8 mouse cellular contexts compared by ENCODE assay signal in genomic region chr8:70128435-70128834, GRCm38 (mm10). TPM values are rescaled to one million over a fixed set of nuclear protein-coding genes. Genes with fewer than 3 reads are reported as not detected.
DNase-seq lines count a peak whose midpoint lies in the region; ATAC-seq and TF ChIP-seq lines count a peak whose summit lies in the region.

No protein-coding gene starts in this region.

- H3K9ac ChIP-seq in kidney, embryonic 14.5 days (ENCODE audit: low read depth, low read length): no peak overlapping the region
- H3K9ac ChIP-seq in forebrain, postnatal 0 days: no peak overlapping the region
- H3K9ac ChIP-seq in neural tube, embryonic 15.5 days (replicated peaks): no peak overlapping the region

- peak; percentile 56 for DNase-seq in kidney, adult 18-20 months
- peak; percentile 70 for DNase-seq in NIH3T3 (ENCODE audit: low read depth)
- DNase-seq in forebrain, postnatal 0 days: peak; percentile 76
- DNase-seq in heart, postnatal 4 days: peak; percentile 92
- DNase-seq in embryo, embryonic 11 days: no peak
- DNase-seq in urinary bladder, postnatal 25 days (ENCODE audit: low spot score): no peak

- no peak overlapping the region for H3K4me2 ChIP-seq in kidney, embryonic 14.5 days (replicated peaks; ENCODE audit: low read depth, low read length)
- no peak overlapping the region for H3K4me2 ChIP-seq in forebrain, postnatal 0 days (ENCODE audit: low read depth)
- no peak overlapping the region for H3K4me2 ChIP-seq in neural tube, embryonic 15.5 days

- H3K36me3 ChIP-seq in kidney, embryonic 14.5 days (ENCODE audit: control insufficient read depth, insufficient read depth, low read length): peaks cover 5% of the 10 kb centered on the region
- 0 out of 2 replicates have a peak, but pooled peaks cover 5% of the 10 kb centered on the region for H3K36me3 ChIP-seq in forebrain, postnatal 0 days (ENCODE audit: insufficient read depth)
- H3K36me3 ChIP-seq in neural tube, embryonic 15.5 days: no peaks in the 10 kb centered on the region; the same call in 1 of the 2 replicates

- H3K4me1 ChIP-seq in kidney, embryonic 14.5 days (ENCODE audit: control insufficient read depth, insufficient read depth, low read length): 0 out of 2 replicates have a peak, but pooled peaks cover 5% of the 10 kb centered on the region
- peaks cover 3% of the 10 kb centered on the region; the same call in 1 of the 2 replicates for H3K4me1 ChIP-seq in forebrain, postnatal 0 days (ENCODE audit: insufficient read depth)
- H3K4me1 ChIP-seq in neural tube, embryonic 15.5 days: peaks cover 31% of the 10 kb centered on the region

- H3K4me3 ChIP-seq in kidney, embryonic 14.5 days (ENCODE audit: low read length): no peak overlapping the region
- no peak overlapping the region for H3K4me3 ChIP-seq in forebrain, postnatal 0 days (ENCODE audit: low read depth, low read length)
- H3K4me3 ChIP-seq in neural tube, embryonic 15.5 days (replicated peaks): no peak overlapping the region

- H3K9me3 ChIP-seq in kidney, embryonic 14.5 days (ENCODE audit: control insufficient read depth, low read length): no peaks in the 10 kb centered on the region
- H3K9me3 ChIP-seq in forebrain, postnatal 0 days (ENCODE audit: low read length): no peaks in the 10 kb centered on the region
- H3K9me3 ChIP-seq in neural tube, embryonic 15.5 days (replicated peaks): no peaks in the 10 kb centered on the region

- peaks cover 4% of the 10 kb centered on the region; the same call in 1 of the 2 replicates for H3K27me3 ChIP-seq in kidney, embryonic 14.5 days (ENCODE audit: control insufficient read depth, insufficient read depth, low read length)
- H3K27me3 ChIP-seq in forebrain, postnatal 0 days (ENCODE audit: insufficient read depth, low read length): no peaks in the 10 kb centered on the region
- H3K27me3 ChIP-seq in neural tube, embryonic 15.5 days (replicated peaks): peaks cover 5% of the 10 kb centered on the region; the same call in 1 of the 2 replicates

- WGBS in kidney, embryonic 14.5 days: 79% methylated on average over 3 of the region's 3 CpGs
- 30% methylated on average over 3 of the region's 3 CpGs for WGBS in forebrain, postnatal 0 days
- 65% methylated on average over 3 of the region's 3 CpGs for WGBS in neural tube, embryonic 15.5 days

- TF ChIP-seq CTCF in forebrain, postnatal 0 days (IDR thresholded peaks at IDR 0.05; ENCODE audit: low read depth): no peak

- no peak overlapping the region for H3K27ac ChIP-seq in kidney, embryonic 14.5 days (ENCODE audit: low read depth, low read length)
- H3K27ac ChIP-seq in forebrain, postnatal 0 days (ENCODE audit: low read depth, low read length): peak overlapping the region; percentile 72
- H3K27ac ChIP-seq in neural tube, embryonic 15.5 days (replicated peaks): peak overlapping the region; percentile 77

- ATAC-seq in kidney, embryonic 14.5 days (ENCODE audit: low FRiP score, low TSS enrichment): no peak
- 0 out of 2 replicates have a peak, but pooled peaks have one; percentile 1 for ATAC-seq in forebrain, postnatal 0 days
- ATAC-seq in neural tube, embryonic 15.5 days (ENCODE audit: low FRiP score): peak; percentile 16; the same call in 1 of the 2 replicates

RNA-seq across cellular contexts. Expression of gene Nr2c2ap, which starts 2.7 kb away (rescaled TPM):
- 25.5 and 40.7 TPM in 2 replicates for polyA plus RNA-seq in kidney, embryonic 14.5 days (2014; fragmentation: Nextera tagmentation; extraction: Ambion mirVana)
- 6.6 and 7.2 TPM in 2 replicates for total RNA-seq in forebrain, postnatal 0 days (2014; rRNA removed)
- 55.9 and 58.0 TPM in 2 replicates for polyA plus RNA-seq in forebrain, postnatal 0 days (2015; fragmentation: Nextera tagmentation; extraction: Ambion mirVana)
- total RNA-seq in heart, postnatal 4 days (2021): 10 to 100 TPM; 14.8 to 17.1 TPM
- 47.2 and 49.0 TPM in 2 replicates for polyA plus RNA-seq in neural tube, embryonic 15.5 days (2015; fragmentation: Nextera tagmentation; extraction: Ambion mirVana)

RNA-seq across cellular contexts. Expression of gene Ncan, which starts 7.8 kb away (rescaled TPM):
- 0.07 and 0.19 TPM in 2 replicates for polyA plus RNA-seq in kidney, embryonic 14.5 days (2014; fragmentation: Nextera tagmentation; extraction: Ambion mirVana)
- total RNA-seq in forebrain, postnatal 0 days (2014; rRNA removed): 316 and 372 TPM in 2 replicates
- 112 and 209 TPM in 2 replicates for polyA plus RNA-seq in forebrain, postnatal 0 days (2015; fragmentation: Nextera tagmentation; extraction: Ambion mirVana)
- 1 to 10 TPM in 1 of 2 experiments, under 1 TPM in 1; 0.81 to 1.2 TPM for total RNA-seq in heart, postnatal 4 days (2021)
- 160 and 169 TPM in 2 replicates for polyA plus RNA-seq in neural tube, embryonic 15.5 days (2015; fragmentation: Nextera tagmentation; extraction: Ambion mirVana)

RNA-seq across cellular contexts. Expression of gene Rfxank, which starts 10.5 kb away (rescaled TPM):
- 18.6 and 19.6 TPM in 2 replicates for polyA plus RNA-seq in kidney, embryonic 14.5 days (2014; fragmentation: Nextera tagmentation; extraction: Ambion mirVana)
- 8.5 and 10.2 TPM in 2 replicates for total RNA-seq in forebrain, postnatal 0 days (2014; rRNA removed)
- polyA plus RNA-seq in forebrain, postnatal 0 days (2015; fragmentation: Nextera tagmentation; extraction: Ambion mirVana): 6.0 and 7.9 TPM in 2 replicates
- 10 to 100 TPM; 25.4 to 25.8 TPM for total RNA-seq in heart, postnatal 4 days (2021)
- polyA plus RNA-seq in neural tube, embryonic 15.5 days (2015; fragmentation: Nextera tagmentation; extraction: Ambion mirVana): 12.3 and 14.6 TPM in 2 replicates

RNA-seq across cellular contexts. Expression of gene Borcs8, which starts 10.9 kb away (rescaled TPM):
- 49.6 and 64.5 TPM in 2 replicates for polyA plus RNA-seq in kidney, embryonic 14.5 days (2014; fragmentation: Nextera tagmentation; extraction: Ambion mirVana)
- total RNA-seq in forebrain, postnatal 0 days (2014; rRNA removed): 59.3 and 74.9 TPM in 2 replicates
- 56.5 and 64.4 TPM in 2 replicates for polyA plus RNA-seq in forebrain, postnatal 0 days (2015; fragmentation: Nextera tagmentation; extraction: Ambion mirVana)
- 10 to 100 TPM; 28.0 to 29.1 TPM for total RNA-seq in heart, postnatal 4 days (2021)
- polyA plus RNA-seq in neural tube, embryonic 15.5 days (2015; fragmentation: Nextera tagmentation; extraction: Ambion mirVana): 60.8 and 62.6 TPM in 2 replicates

RNA-seq across cellular contexts. Expression of gene Mef2b, which starts 11.1 kb away (rescaled TPM):
- 0.30 and 0.97 TPM in 2 replicates for polyA plus RNA-seq in kidney, embryonic 14.5 days (2014; fragmentation: Nextera tagmentation; extraction: Ambion mirVana)
- 0.90 TPM in 1 of 2 replicates, not detected in the other for total RNA-seq in forebrain, postnatal 0 days (2014; rRNA removed)
- 1.3 and 1.7 TPM in 2 replicates for polyA plus RNA-seq in forebrain, postnatal 0 days (2015; fragmentation: Nextera tagmentation; extraction: Ambion mirVana)
- under 1 TPM; 0.20 to 0.21 TPM for total RNA-seq in heart, postnatal 4 days (2021)
- polyA plus RNA-seq in neural tube, embryonic 15.5 days (2015; fragmentation: Nextera tagmentation; extraction: Ambion mirVana): 1.4 and 1.5 TPM in 2 replicates

Comparison
In these comparisons a context has a peak if more than half of its experiments do, and no peak if none do; other contexts are left out.
1. DNase-seq: peak in kidney, adult 18-20 months (single experiment), NIH3T3 (single experiment), forebrain, postnatal 0 days (single experiment) and heart, postnatal 4 days (single experiment); none in embryo, embryonic 11 days (single experiment) and urinary bladder, postnatal 25 days (single experiment).
2. RNA of gene Ncan, which starts 7.8 kb away (polyA plus RNA-seq): 112 to 209 TPM in forebrain, postnatal 0 days and 160 to 169 TPM in neural tube, embryonic 15.5 days; 0.07 to 0.19 TPM in kidney, embryonic 14.5 days; every median in the first group is over 10 times any median in the second.